9 mouse cellular contexts compared by ENCODE assay signal in the genomic region with DNA sequence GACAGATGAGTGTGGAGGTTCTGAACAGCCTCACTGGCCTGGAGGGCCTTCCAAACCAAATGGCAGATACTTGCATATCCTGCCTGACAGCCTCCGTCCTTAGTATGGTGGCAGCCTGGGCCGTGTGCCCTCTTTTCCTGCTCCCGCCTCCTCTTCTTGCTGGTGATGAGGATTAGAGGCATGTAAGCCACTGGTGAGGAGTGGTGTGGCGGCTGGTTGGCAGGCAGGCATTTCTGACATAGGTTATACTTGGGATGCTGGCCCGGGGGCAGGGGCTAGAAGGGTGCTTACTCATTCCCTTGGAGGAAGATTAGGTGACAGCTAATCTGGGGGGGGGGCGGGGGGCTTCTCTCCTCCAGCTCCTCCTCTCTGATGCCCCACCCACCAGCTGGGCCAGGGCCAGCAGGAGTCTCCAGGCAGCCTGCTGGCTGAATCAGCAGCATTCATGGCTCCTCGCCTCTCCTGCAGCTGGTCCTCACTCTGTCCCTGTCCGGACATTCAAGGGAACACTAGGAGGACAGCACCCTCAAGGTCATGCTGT. TPM values are rescaled to one million over a fixed set of nuclear protein-coding genes. Genes with fewer than 3 reads are reported as not detected.
DNase-seq lines count a peak whose midpoint lies in the region; ATAC-seq lines count a peak whose summit lies in the region.
"Had no signal": no experiment of that assay in that cellular context is flagged by ENCODE, and none has a peak within 500 bp of the region (broad histone marks: within the 10 kb centered on the region; RNA-seq: fewer than 3 reads in every experiment).

No protein-coding gene starts in this region.

- no peaks in the 10 kb centered on the region for H3K36me3 ChIP-seq in embryonic facial prominence, embryonic 14.5 days (ENCODE audit: control insufficient read depth, insufficient read depth, low read length)

- DNase-seq in cerebellum, adult 11 months, result peak; percentile 60
- peak; percentile 37 for DNase-seq in embryonic facial prominence, embryonic 14.5 days (ENCODE audit: low spot score)
- DNase-seq in layer of hippocampus, postnatal 10 days (ENCODE audit: low spot score in 2 of 2), result peak; percentile 65 to 75
- DNase-seq in retina, embryonic 14.5 days (ENCODE audit: low spot score), result peak; percentile 44
- DNase-seq in gastrocnemius, postnatal 14 days, result no peak
- no peak for DNase-seq in kidney, adult 9 months
- DNase-seq in adipocyte (ENCODE audit: low spot score), result no peak

- H3K4me1 ChIP-seq in embryonic facial prominence, embryonic 14.5 days (ENCODE audit: control insufficient read depth, insufficient read depth, low read length), result no peaks in the 10 kb centered on the region; the same call in 1 of the 2 replicates

- 24% methylated on average over 8 of the region's 8 CpGs for WGBS in embryonic facial prominence, embryonic 14.5 days

- intact Hi-C loops in gastrocnemius, postnatal 14 days (cut with DNase I; ENCODE audit: low total_unique reads), result loop anchor here (5.0 kb wide), 2 partner anchors 42 to 238 kb away; no protein-coding TSS in a partner anchor

- H3K27me3 ChIP-seq in embryonic facial prominence, embryonic 14.5 days (replicated peaks; ENCODE audit: control insufficient read depth, insufficient read depth, low read length), result peaks cover 34% of the 10 kb centered on the region

- no peak overlapping the region for H3K9ac ChIP-seq in embryonic facial prominence, embryonic 14.5 days (ENCODE audit: low read depth, low read length)

- H3K4me3 ChIP-seq in embryonic facial prominence, embryonic 14.5 days (ENCODE audit: low read depth, low read length), result no peak overlapping the region
- H3K4me3 ChIP-seq: myocyte had no signal

- H3K4me2 ChIP-seq in embryonic facial prominence, embryonic 14.5 days (ENCODE audit: low read depth, low read length), result no peak overlapping the region

- no peak for ATAC-seq in cerebellum, adult (ENCODE audit: insufficient number of reproducible peaks, low FRiP score, low TSS enrichment)
- ATAC-seq in embryonic facial prominence, embryonic 14.5 days (ENCODE audit: low read depth), result peak; percentile 24; the same call in 1 of the 2 replicates

- H3K27ac ChIP-seq in embryonic facial prominence, embryonic 14.5 days (replicated peaks; ENCODE audit: low read depth, low read length), result no peak overlapping the region

- no peaks in the 10 kb centered on the region for H3K9me3 ChIP-seq in embryonic facial prominence, embryonic 14.5 days (ENCODE audit: control insufficient read depth, low read length)

RNA-seq across cellular contexts. Expression of gene Apba2, which starts 3.3 kb away (rescaled TPM):
- polyA plus RNA-seq in embryonic facial prominence, embryonic 14.5 days (2014; fragmentation: Nextera tagmentation; extraction: Ambion mirVana), result 9.0 and 9.2 TPM in 2 replicates
- total RNA-seq in layer of hippocampus, postnatal 10 days (2021), result 100 to 1,000 TPM; 300 to 305 TPM
- under 1 TPM; 0.27 to 0.39 TPM for total RNA-seq in gastrocnemius, postnatal 14 days (2021)
- polyA plus RNA-seq: myocyte had no signal

Comparison
In these comparisons a context has a peak if more than half of its experiments do, and no peak if none do; other contexts are left out.
1. DNase-seq: peak in cerebellum, adult 11 months (single experiment), embryonic facial prominence, embryonic 14.5 days (single experiment), layer of hippocampus, postnatal 10 days (2 of 2) and retina, embryonic 14.5 days (single experiment); none in gastrocnemius, postnatal 14 days (single experiment), kidney, adult 9 months (single experiment) and adipocyte (single experiment).
2. RNA of gene Apba2, which starts 3.3 kb away (total RNA-seq): 300 to 305 TPM in layer of hippocampus, postnatal 10 days; 0.27 to 0.39 TPM in gastrocnemius, postnatal 14 days; every median in the first group is over 100 times any median in the second.